Mouse (Mus musculus): ENCODE measurements at regions not wholly inside any gene's neighbourhood (a gene's known extent, or its start where the extent isn't known, plus 50 kb on each side); places are given as distances from the start of the nearest gene placed in this dataset.

- TF ChIP-seq CTCF (IDR thresholded peaks at IDR 0.05; ENCODE audit: low read depth) (no peak), EP300 (IDR thresholded peaks at IDR 0.05; ENCODE audit: low read depth) (no peak)
Observed at GRCm38 (mm10) chr2:46491081-46491480, 1373.9 kb upstream of the Zeb2 start.
